Mouse (Mus musculus): ENCODE data around the gene Cd300ld.
"Not testable (repeated sequence)": the region's sequence is repeated elsewhere in the genome, so short reads cannot be mapped to it uniquely, and the experiment has no call there.

The Cd300ld gene

DNA sequence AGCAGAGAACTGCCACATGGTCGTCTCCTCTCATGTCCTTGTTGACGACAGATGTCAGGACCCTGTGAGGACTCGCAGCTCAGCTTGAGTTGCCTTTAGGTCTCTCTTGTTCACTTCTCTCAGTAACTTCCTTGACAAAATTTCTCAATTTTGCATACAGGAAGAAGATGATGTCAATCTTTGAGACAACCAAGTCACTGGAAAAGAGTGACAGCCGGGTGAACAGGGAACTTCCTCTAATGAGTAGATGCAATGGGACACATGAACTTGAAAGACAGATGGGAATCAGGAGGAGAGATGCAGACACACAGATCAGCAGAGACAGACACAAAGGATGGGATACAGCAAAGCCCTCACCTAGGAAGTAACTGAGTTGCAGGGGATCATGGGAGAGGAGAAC, at the start of gene Cd300ld:
TSS of gene Cd300ld (minus strand) at position 130 of the 400 bp plus-strand sequence.
- ChIA-PET CTCF (no interaction called here), POLR2A (interaction anchor here in 1 of 4 experiments (0.5 kb wide), 1 partner anchor 63 kb away, joined by 12 read pairs; no protein-coding TSS in a partner anchor)

DNA sequence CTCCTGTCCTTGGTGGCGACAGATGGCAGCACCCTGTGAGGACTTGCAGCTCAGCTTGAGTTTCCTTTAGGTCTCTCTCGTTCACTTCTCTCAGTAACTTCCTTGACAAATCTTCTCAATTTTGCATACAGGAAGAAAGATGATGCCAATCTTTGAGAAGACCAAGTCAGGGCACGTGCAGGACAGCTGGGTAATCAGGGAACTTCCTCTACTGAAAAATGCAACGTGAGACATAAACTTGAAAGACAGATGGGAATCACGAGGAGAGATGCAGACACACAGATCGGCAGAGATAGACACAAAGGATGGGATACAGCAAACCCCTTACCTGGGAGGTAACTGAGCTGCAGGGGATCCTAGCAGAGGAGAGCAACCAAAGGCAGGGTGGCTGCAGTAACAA, 47.9 kb upstream of the Cd300ld start, which contains the start of gene Cd300ld5:
TSS of gene Cd300ld5 (minus strand) at position 101 of the 400 bp plus-strand sequence.
- CTCF ChIA-PET, POLR2A ChIA-PET: not testable (repeated sequence)

DNA sequence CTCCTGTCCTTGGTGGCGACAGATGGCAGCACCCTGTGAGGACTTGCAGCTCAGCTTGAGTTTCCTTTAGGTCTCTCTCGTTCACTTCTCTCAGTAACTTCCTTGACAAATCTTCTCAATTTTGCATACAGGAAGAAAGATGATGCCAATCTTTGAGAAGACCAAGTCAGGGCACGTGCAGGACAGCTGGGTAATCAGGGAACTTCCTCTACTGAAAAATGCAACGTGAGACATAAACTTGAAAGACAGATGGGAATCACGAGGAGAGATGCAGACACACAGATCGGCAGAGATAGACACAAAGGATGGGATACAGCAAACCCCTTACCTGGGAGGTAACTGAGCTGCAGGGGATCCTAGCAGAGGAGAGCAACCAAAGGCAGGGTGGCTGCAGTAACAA, 37.2 kb upstream of the Cd300ld start, which contains the start of gene Cd300ld4:
TSS of gene Cd300ld4 (minus strand) at position 101 of the 400 bp plus-strand sequence.
- POLR2A ChIA-PET = not testable (repeated sequence)

DNA sequence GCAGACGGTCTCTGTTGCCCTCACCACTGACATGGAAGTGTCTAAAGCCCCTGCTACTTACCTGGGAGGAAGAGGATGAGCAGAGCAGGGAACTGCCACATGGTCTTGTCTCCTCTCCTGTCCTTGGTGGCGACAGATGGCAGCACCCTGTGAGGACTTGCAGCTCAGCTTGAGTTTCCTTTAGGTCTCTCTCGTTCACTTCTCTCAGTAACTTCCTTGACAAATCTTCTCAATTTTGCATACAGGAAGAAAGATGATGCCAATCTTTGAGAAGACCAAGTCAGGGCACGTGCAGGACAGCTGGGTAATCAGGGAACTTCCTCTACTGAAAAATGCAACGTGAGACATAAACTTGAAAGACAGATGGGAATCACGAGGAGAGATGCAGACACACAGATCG, 26.4 kb upstream of the Cd300ld start, which contains the start of gene Cd300ld2:
TSS of gene Cd300ld2 (minus strand) at position 101 of the 400 bp plus-strand sequence.
- POLR2A ChIA-PET, CTCF ChIA-PET: not testable (repeated sequence)

More for the DNA sequence above, 37.2 kb upstream of the Cd300ld start, which contains the start of gene Cd300ld4:
- CTCF ChIA-PET = not testable (repeated sequence)

DNA sequence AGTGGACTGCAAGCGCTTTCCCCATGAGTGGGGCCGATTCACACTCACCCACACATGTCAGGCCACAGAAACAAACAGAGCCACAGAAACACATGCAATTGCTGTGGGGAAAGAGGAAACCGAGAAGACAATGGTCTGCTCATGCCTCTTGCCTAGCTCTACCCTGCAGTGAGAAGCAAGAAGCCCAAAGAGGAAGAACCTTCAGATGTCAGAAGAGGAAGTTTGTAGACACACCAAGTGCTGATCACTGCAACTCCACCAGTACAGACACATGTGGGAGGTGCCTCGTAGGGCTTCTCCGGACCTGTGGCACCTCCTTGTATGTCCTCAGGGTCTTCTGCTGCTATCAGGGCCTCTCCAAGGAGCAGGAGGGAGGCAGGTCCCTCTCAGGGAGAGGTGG, 14.3 kb upstream of the Cd300ld start:
- POLR2A ChIA-PET = no interaction called here

DNA sequence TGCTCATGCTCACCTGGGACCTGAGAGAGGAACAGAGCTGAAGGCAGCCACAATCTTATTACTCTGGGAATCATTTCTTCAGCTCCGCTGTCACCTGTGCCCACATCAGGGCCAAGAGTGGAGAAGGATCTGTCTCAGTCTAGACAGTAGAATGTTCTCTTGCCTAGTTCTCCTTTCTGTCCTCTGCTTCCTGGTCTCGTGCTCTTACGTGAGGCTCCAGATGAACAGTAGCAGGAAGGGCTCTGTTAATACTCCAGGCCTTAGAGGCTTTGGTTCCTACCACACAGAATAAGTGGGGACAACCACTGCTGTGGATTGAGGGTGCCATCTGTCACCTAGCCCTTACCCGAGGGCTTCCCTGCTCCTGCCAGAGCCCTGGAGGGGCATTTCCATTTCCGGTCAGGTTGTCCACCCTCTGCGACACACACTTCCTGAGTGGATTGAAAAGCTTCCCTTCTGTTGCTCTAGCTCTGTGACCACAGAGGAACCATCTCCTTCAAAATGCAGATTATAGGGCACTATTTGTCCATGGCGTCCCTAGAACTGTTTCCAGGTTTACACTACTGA, 11.8 kb upstream of the Cd300ld start, which contains the start of gene Cd300c2:
TSS of gene Cd300c2 (minus strand) at position 407 of the 567 bp plus-strand sequence.
- ChIA-PET POLR2A (no interaction called here), CTCF (no interaction called here)

More for the DNA sequence above, 14.3 kb upstream of the Cd300ld start:
- CTCF ChIA-PET = no interaction called here

DNA sequence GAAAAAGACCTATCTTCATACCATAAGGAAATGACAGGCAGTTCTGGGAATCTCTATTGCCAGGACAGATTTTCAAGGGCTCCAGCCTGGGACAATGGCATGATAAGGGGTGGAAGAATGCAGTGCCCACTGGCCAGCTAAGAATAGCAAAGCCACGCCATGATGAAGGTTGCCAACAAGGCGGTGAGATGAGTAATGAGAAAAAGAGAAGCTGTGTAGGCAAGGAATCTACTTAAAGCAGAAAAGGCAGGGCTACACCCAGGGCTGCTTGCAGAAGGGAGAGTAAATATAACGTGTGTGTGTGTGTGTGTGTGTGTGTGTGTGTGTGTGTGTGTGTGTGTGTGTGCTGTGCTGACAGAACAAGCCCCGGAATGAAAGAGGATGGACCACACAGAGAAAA, 7.9 kb downstream of the Cd300ld start:
- CTCF ChIA-PET = no interaction called here
- POLR2A ChIA-PET = no interaction called here

DNA sequence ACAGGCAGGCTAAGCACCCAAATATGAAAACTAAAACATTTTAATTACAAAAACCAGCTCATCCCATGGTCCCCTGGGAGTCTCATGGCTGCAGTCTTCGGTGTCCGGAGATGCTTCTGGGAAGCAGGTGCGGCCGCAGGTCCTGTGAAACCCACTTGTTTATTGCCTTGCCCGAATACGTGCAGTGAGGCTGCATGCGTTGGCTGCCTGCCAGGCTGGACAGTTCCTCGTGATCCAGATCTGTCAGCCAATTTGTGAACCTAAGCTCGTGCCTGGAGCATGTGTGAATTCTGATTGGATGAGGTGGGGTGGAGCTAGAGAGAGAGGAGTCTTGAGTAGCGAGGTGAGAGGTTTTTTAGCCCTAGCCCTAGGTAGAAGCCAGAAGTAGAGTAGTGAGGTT, 17.0 kb downstream of the Cd300ld start:
- POLR2A ChIA-PET = no interaction called here
- CTCF ChIA-PET = interaction anchor here in 2 of 4 experiments (0.6 kb wide), 2 partner anchors 64 to 688 kb away, joined by 4 read pairs; no protein-coding TSS in a partner anchor

DNA sequence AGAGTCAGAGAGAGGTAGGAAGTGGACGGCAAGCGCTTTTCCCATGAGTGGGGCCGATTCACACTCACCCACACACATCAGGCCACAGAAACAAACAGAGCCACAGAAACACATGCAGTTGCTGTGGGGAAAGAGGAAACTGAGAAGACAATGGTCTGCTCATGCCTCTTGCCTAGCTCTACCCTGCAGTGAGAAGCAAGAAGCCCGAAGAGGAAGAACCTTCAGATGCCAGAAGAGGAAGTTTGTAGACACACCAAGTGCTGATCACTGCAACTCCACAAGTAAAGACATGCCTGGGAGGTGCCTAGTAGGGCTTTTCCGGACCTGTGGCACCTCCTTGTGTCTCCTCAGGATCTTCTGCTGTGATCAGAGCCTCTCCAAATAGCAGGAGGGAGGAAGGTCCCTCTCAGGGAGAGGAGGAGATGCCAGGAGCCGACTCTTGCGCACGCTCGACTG, 20.9 kb downstream of the Cd300ld start, which contains the start of gene Cd300c:
TSS of gene Cd300c (minus strand) at position 406 of the 456 bp plus-strand sequence.
- POLR2A ChIA-PET = interaction anchor here in 1 of 4 experiments (1.4 kb wide), 1 partner anchor 15 kb away, joined by 3 read pairs; no protein-coding TSS in a partner anchor
- CTCF ChIA-PET = no interaction called here

DNA sequence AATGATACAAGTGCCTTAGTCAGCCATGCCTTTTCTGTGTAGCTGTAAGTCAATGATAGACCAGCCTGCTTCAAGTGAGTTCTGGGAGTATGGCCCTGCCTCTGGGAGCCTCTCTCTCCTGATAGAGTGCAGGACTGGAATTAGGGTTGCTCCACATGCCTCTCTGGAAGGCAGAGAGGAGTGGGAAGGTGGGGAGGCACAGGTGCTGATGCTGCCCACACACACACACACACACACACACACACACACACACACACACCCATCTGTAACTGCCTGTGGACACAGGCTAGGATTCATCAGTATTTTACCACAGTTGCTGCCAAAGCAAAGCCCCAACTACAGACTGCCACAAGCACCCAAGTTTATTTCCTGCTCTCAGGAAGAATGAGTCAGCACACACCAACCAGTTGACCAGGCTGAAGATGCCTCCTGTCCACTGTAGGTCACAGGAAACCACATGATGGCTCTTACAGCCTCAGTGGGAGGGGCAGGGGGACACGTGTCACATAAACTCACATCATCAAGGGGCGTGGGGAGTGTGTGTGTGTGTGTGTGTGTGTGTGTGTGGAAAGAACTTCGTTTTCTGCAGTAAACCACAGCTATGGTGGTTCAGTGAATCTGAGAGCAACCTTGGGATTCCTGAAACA, 24.4 kb downstream of the Cd300ld start:
- CTCF ChIA-PET = no interaction called here
- POLR2A ChIA-PET = no interaction called here

DNA sequence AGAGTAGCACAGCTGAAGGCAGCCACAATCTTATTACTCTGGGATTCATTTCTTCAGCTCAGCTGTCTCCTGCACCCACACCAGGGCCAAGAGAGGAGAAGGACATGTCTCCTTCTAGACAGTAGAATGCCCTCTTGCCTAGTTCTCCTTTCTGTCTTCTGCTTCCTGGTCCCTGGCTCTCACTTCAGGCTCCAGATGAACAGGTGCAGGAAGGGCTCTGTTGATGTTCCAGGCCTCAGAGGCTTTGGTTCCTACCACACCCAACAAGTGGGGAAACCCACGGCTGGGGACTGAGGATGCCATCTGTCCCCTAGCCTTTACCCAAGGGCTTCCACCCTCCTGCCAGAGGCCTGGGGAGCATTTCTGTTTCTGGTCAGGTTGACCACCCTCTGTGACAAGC, 29.4 kb downstream of the Cd300ld start:
- CTCF ChIA-PET = interaction anchor here in 1 of 4 experiments (0.7 kb wide), 1 partner anchor 465 kb away, joined by 5 read pairs; no protein-coding TSS in a partner anchor
- POLR2A ChIA-PET = no interaction called here

DNA sequence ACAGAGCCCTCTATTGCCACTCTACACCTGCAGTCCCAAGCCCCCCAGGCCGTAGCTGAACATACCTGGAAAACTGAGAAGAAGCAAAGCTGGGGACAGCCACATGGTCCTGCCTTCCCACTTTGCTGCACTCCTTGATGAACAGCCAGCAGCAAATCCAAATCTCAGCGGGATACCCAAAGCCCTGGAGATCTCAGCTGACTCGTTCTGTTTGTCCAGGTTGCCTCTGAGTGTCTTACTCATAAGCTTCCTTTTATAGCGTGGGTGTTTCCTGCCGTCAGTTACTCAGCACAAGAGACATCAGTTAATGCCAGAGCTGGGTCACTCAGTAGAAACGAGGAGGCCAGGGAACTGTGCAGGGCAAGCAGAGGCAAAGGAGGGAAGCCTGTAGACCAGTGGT, 55.6 kb downstream of the Cd300ld start, which contains the start of gene Cd300lb:
TSS of gene Cd300lb (minus strand) at position 243 of the 400 bp plus-strand sequence.
- POLR2A ChIA-PET = no interaction called here
- CTCF ChIA-PET = interaction anchor here (0.6 to 2.5 kb wide), 11 partner anchors 10 to 213 kb away, joined by 3 to 13 read pairs (median 3); no protein-coding TSS in a partner anchor

DNA sequence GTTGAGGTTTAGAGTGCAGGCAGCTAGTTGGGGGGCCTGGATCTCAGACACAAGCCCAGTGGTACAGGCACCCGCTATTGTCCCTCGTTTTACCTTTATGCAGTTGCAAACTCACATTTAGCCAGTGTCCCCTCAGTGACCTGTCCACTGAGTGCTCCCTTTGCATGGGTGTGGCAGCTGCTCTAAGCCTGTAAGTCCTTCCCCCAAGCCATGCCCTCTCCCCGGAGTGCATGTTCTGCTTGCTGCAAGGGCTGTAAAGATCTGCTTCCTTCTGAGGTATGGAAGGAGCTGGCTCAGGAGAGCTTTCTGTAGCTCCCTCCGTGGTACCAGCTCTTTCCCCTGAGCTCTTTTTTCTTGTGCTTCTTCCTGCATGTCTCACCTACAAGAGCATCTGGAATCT, 56.1 kb downstream of the Cd300ld start:
- CTCF ChIA-PET = interaction anchor here (0.6 to 2.5 kb wide), 11 partner anchors 9 to 710 kb away, joined by 3 to 13 read pairs (median 3); no protein-coding TSS in a partner anchor
- POLR2A ChIA-PET = interaction anchor here in 1 of 4 experiments (0.6 kb wide), 1 partner anchor 28 kb away, joined by 3 read pairs; no protein-coding TSS in a partner anchor

All from embryonic stem cell, embryonic (primary cell).